Mouse (Mus musculus) lung, embryonic 14.5 days (tissue): ENCODE data around the gene Trim2. TPM values are rescaled to one million over a fixed set of nuclear protein-coding genes. Genes with fewer than 3 reads are reported as not detected.

Experiments used
- ATAC-seq: fragments of 200-750 bp; cut with Nextera tagmentation; 2 replicates; pipeline ENCODE4 v1.8.0; 2017; ENCODE audit warnings: mild to moderate bottlenecking, moderate TSS enrichment, moderate library complexity; ENCODE audit not compliant: insufficient read depth
- DNase-seq: peaks from one replicate; pipeline ENCODE4 v3.0.0-alpha.2; 2015
- H3K27ac ChIP-seq: fragments of 300-500 bp; sonication (generic); 2 replicates; pipeline ENCODE4 v1.5.1; 2014; ENCODE audit warnings: low read depth, mild to moderate bottlenecking, moderate library complexity
- H3K27me3 ChIP-seq: fragments of 300-500 bp; sonication (generic); 2 replicates; pipeline ENCODE4 v1.6.1; 2014; ENCODE audit warnings: low read length, control low read depth; ENCODE audit not compliant: insufficient read depth
- H3K36me3 ChIP-seq: fragments of 300-500 bp; sonication (generic); 2 replicates; pipeline ENCODE4 v1.6.1; 2014; ENCODE audit warnings: control low read depth; ENCODE audit not compliant: insufficient read depth
- H3K4me1 ChIP-seq: fragments of 300-500 bp; sonication (generic); 2 replicates; pipeline ENCODE4 v1.6.1; 2014; ENCODE audit warnings: antibody characterized with exemption, control low read depth; ENCODE audit not compliant: insufficient read depth
- H3K4me2 ChIP-seq: fragments of 300-500 bp; sonication (generic); 2 replicates; pipeline ENCODE4 v1.6.1; 2014; ENCODE audit warnings: mild to moderate bottlenecking
- H3K4me3 ChIP-seq: fragments of 300-500 bp; sonication (generic); 2 replicates; pipeline ENCODE4 v1.5.1; 2014; ENCODE audit warnings: low read depth, low read length
- H3K9ac ChIP-seq: fragments of 300-500 bp; sonication (generic); 2 replicates; pipeline ENCODE4 v1.6.1; 2014
- H3K9me3 ChIP-seq: fragments of 300-500 bp; sonication (generic); 2 replicates; pipeline ENCODE4 v1.6.1; 2016; ENCODE audit warnings: low read depth, low read length, control low read depth
- CTCF ChIP-seq: IDR thresholded peaks from 2 replicates; pipeline ENCODE4 v1.5.1; 2016; ENCODE audit warnings: antibody characterized with exemption, low read depth
- WGBS: fragments of 180-500 bp; shearing (Covaris S2); extraction: QIAGEN DNeasy Blood & Tissue Kit; methylation state at CpG from one replicate; pipeline ENCODE4 v1.1.7; 2014; 5-methylcytosine and 5-hydroxymethylcytosine counted together
- polyA plus RNA-seq: library from polyadenylated mRNA; unstranded; fragments of >200 nt; fragmentation: Nextera tagmentation; extraction: Ambion mirVana; gene quantifications from 2 replicates; pipeline ENCODE4 v1.2.1, GENCODE M21; 2014

Trim2 gene
- polyA plus RNA-seq, 1 experiment from 2014 or later: 27.0 TPM

- no peak for ATAC-seq
- Histone ChIP-seq H3K4me1 (peaks cover 5% of the 10 kb centered on the region), H3K4me2 (no peak overlapping the region), H3K9ac (no peak overlapping the region), H3K27me3 (no peaks in the 10 kb centered on the region), H3K36me3 (no peaks in the 10 kb centered on the region), H3K9me3 (no peaks in the 10 kb centered on the region), H3K27ac (no peak overlapping the region), H3K4me3 (no peak overlapping the region)
- 74% methylated on average over 9 of the region's 9 CpGs for WGBS
- TF ChIP-seq CTCF: no peak
- DNase-seq: no peak
Observed at GRCm38 (mm10) chr3:84215253-84215652, 91.4 kb downstream of the Trim2 start.

- no peaks in the 10 kb centered on the region for H3K27me3 ChIP-seq
- no peak for ATAC-seq
- no peak for DNase-seq
- no peak for TF ChIP-seq CTCF
- H3K4me1 ChIP-seq: no peaks in the 10 kb centered on the region; the same call in none of the 2 replicates
- no peak overlapping the region for H3K9ac ChIP-seq
- H3K4me2 ChIP-seq: no peak overlapping the region
- no peaks in the 10 kb centered on the region for H3K36me3 ChIP-seq
- no peak overlapping the region for H3K27ac ChIP-seq
- H3K4me3 ChIP-seq: no peak overlapping the region
- 82% methylated on average over 6 of the region's 6 CpGs for WGBS
- H3K9me3 ChIP-seq: no peaks in the 10 kb centered on the region
Observed at GRCm38 (mm10) chr3:84214501-84214900, 92.2 kb downstream of the Trim2 start.

GRCm38 (mm10) chr3:84211340-84211875 is 95.3 kb downstream of the Trim2 start:
- Histone ChIP-seq H3K9ac (no peak overlapping the region), H3K27me3 (no peaks in the 10 kb centered on the region), H3K4me1 (no peaks in the 10 kb centered on the region), H3K4me3 (no peak overlapping the region), H3K4me2 (no peak overlapping the region), H3K36me3 (no peaks in the 10 kb centered on the region), H3K9me3 (no peaks in the 10 kb centered on the region), H3K27ac (no peak overlapping the region)
- ATAC-seq: no peak
- 76% methylated on average over 7 of the region's 7 CpGs for WGBS
- no peak for DNase-seq
- TF ChIP-seq CTCF: no peak

GRCm38 (mm10) chr3:84208917-84209513 is 97.7 kb downstream of the Trim2 start:
- Histone ChIP-seq H3K4me3 (no peak overlapping the region), H3K27ac (no peak overlapping the region), H3K27me3 (no peaks in the 10 kb centered on the region), H3K9me3 (no peaks in the 10 kb centered on the region), H3K9ac (no peak overlapping the region), H3K4me1 (no peaks in the 10 kb centered on the region), H3K4me2 (no peak overlapping the region), H3K36me3 (no peaks in the 10 kb centered on the region)
- WGBS: 87% methylated on average over 7 of the region's 7 CpGs
- no peak for ATAC-seq
- no peak for DNase-seq
- no peak for TF ChIP-seq CTCF

GRCm38 (mm10) chr3:84208475-84208874 is 98.2 kb downstream of the Trim2 start:
- no peak overlapping the region for H3K27ac ChIP-seq
- H3K9me3 ChIP-seq: no peaks in the 10 kb centered on the region
- H3K4me1 ChIP-seq: no peaks in the 10 kb centered on the region
- 90% methylated on average over 7 of the region's 7 CpGs for WGBS
- TF ChIP-seq CTCF: no peak
- H3K27me3 ChIP-seq: no peaks in the 10 kb centered on the region
- no peak overlapping the region for H3K4me3 ChIP-seq
- DNase-seq (no peak), ATAC-seq (no peak)
- no peak overlapping the region for H3K4me2 ChIP-seq
- no peaks in the 10 kb centered on the region for H3K36me3 ChIP-seq
- H3K9ac ChIP-seq: no peak overlapping the region

DNA sequence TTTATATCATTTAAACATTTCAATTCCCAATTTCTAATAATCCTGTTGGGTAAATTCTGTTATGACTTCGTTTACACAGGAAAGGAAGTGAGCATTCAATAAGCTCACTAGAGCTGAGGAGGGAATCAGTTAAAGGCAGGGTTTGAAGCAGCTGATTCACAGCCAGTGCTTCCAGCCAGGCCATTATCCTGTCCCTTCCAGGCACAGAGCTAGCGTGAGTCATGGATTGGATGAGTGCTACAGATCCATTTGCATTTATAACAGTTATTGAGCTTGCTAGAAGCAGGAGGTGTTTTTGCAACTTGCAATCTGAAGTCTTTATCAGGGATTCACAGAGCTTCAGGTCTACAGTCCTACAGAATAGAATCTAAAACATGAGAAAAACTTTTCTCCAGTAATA is 99.3 kb downstream of the Trim2 start:
- DNase-seq (no peak), ATAC-seq (no peak)
- Histone ChIP-seq H3K4me2 (no peak overlapping the region), H3K9me3 (no peaks in the 10 kb centered on the region), H3K27ac (no peak overlapping the region), H3K36me3 (no peaks in the 10 kb centered on the region), H3K27me3 (no peaks in the 10 kb centered on the region), H3K4me1 (no peaks in the 10 kb centered on the region), H3K4me3 (no peak overlapping the region), H3K9ac (no peak overlapping the region)
- TF ChIP-seq CTCF: no peak
- 50% methylated on average over 2 of the region's 2 CpGs for WGBS

GRCm38 (mm10) chr3:84206106-84206505 is 100.6 kb downstream of the Trim2 start:
- Histone ChIP-seq H3K27me3 (no peaks in the 10 kb centered on the region), H3K4me3 (no peak overlapping the region), H3K27ac (no peak overlapping the region), H3K4me1 (no peaks in the 10 kb centered on the region), H3K4me2 (no peak overlapping the region), H3K9ac (no peak overlapping the region), H3K36me3 (no peaks in the 10 kb centered on the region), H3K9me3 (no peaks in the 10 kb centered on the region)
- TF ChIP-seq CTCF: no peak
- WGBS: 76% methylated on average over 3 of the region's 3 CpGs
- ATAC-seq (no peak), DNase-seq (no peak)
